Mouse (Mus musculus) bone marrow, adult 2 months (tissue): ENCODE measurements around the gene Col4a2.

Experiments
- CTCF ChIP-seq: fragments of 200-500 bp; IDR thresholded peaks from 2 replicates; pipeline ENCODE4 v1.5.1; 2011; ENCODE audit warnings: low read length, control low read depth; ENCODE audit not compliant: control insufficient read depth, insufficient read depth
- POLR2A ChIP-seq: fragments of 200-500 bp; IDR thresholded peaks from 2 replicates; pipeline ENCODE4 v1.6.1; 2011; ENCODE audit warnings: low read depth, mild to moderate bottlenecking, control low read depth, low read length, borderline replicate concordance; ENCODE audit not compliant: control insufficient read depth

- TF ChIP-seq POLR2A (no peak), CTCF (no peak)
Measured at GRCm38 (mm10) chr8:11296282-11296943, 16.2 kb upstream of the Col4a2 start.
